ENCODE assay signal across 8 mouse cellular contexts in the genomic region with DNA sequence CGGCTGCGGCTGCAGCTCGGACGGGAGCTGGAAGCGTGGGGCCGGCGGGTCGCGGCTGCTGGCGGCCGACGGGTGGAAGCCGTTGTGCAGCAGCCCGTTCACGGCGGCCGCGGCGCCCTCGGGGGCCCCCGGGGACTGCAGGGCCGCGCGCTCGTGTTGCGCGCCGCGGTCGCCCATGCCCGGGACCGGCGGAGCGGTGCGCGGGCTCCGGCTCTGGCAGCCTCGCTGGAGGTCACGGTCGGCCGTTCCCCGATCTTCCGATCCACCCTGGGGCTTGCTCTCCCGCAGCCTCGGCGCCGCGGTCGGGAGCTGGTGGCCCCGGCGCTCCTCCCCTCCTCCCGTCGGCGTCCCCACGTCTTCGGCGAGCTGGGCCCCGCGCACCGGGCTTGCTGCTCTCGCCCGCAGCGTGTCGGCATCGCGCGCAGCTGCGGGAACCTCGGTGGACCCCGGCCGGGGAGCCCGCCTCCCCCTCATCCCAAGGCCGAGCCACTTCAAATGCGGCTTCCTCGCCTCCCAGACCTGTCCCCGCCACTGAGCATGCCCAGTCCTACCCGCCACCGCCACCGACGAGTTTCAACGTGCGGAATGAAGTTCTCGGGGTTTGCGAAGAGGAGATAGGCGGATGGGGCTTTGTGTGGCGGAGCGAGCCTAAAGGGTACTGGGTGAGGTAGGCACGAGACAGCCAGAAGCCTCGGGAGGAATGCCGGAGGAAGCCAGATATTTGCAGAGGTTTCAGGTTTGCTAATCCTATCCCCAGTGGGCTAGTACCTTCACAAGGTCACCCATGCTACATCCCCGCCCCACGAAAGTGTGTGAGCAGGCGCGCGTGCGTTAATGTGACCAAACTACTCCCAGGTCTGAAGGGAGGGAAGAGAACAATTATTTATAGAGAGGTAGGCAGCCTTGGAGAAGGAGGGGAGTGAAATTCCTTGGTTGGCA. TPM values are rescaled to one million over a fixed set of nuclear protein-coding genes. Genes with fewer than 3 reads are reported as not detected.
DNase-seq lines count a peak whose midpoint lies in the region; ATAC-seq and TF ChIP-seq lines count a peak whose summit lies in the region.

Gene Pank1, minus strand, starts transcription at position 853 of the 939 bp plus-strand sequence.

- H3K27me3 ChIP-seq in G1E (ENCODE audit: insufficient read depth, low read length), result no peaks in the 10 kb centered on the region
- no peaks in the 10 kb centered on the region for H3K27me3 ChIP-seq in lung, embryonic 16.5 days (ENCODE audit: control insufficient read depth, insufficient read depth, low read depth, low read length)

- under 1% methylated on average over 85 of the region's 96 CpGs for WGBS in lung, embryonic 16.5 days

- no peak for TF ChIP-seq CTCF in G1E (IDR thresholded peaks at IDR 0.05; ENCODE audit: low read depth, low read length)

- peak; percentile 17; the same call in 1 of the 2 replicates for ATAC-seq in G1E (ENCODE audit: extremely low read depth, insufficient number of reproducible peaks, low FRiP score, poor library complexity, severe bottlenecking)
- peak; percentile 15 to 32; a peak in 2 of 4 replicates for ATAC-seq in hematopoietic stem cell, adult 5-6 weeks (replicated peaks in 1 of 2; ENCODE audit: insufficient read depth in 1 of 2, low FRiP score in 2 of 2, low TSS enrichment in 1 of 2, low read depth in 1 of 2, poor library complexity in 2 of 2, severe bottlenecking in 2 of 2)
- ATAC-seq in lung, embryonic 16.5 days (ENCODE audit: low read depth), result peak; percentile 56

- peak within 1 kb of the TSS; percentile 91 for H3K9ac ChIP-seq in lung, embryonic 16.5 days (ENCODE audit: low read length)

- H3K4me1 ChIP-seq in G1E (ENCODE audit: insufficient read depth, low read depth, low read length), result peaks cover 47% of the 10 kb centered on the region
- H3K4me1 ChIP-seq in lung, embryonic 16.5 days (replicated peaks; ENCODE audit: control insufficient read depth, insufficient read depth, low read length), result peaks cover 14% of the 10 kb centered on the region

- peaks cover 14% of the 10 kb centered on the region for H3K36me3 ChIP-seq in G1E (replicated peaks)
- no peaks in the 10 kb centered on the region for H3K36me3 ChIP-seq in lung, embryonic 16.5 days (ENCODE audit: control insufficient read depth, insufficient read depth, low read length)

- peaks cover 14% of the 10 kb centered on the region for H3K9me3 ChIP-seq in G1E (replicated peaks)
- H3K9me3 ChIP-seq in lung, embryonic 16.5 days (ENCODE audit: control insufficient read depth, low read length), result no peaks in the 10 kb centered on the region

- peak within 1 kb of the TSS; percentile 81 for H3K4me2 ChIP-seq in lung, embryonic 16.5 days (ENCODE audit: low read depth, low read length)

- H3K27ac ChIP-seq in lung, embryonic 16.5 days (ENCODE audit: low read length), result peak within 1 kb of the TSS; percentile 98

- DNase-seq in G1E (ENCODE audit: low spot score), result peak; percentile 11
- peak; percentile 65 for DNase-seq in cerebellum, adult 11 months
- peak; percentile 58 for DNase-seq in forelimb bud, embryonic 11.5 days (ENCODE audit: low read depth, low spot score)
- peak; percentile 71 for DNase-seq in layer of hippocampus, adult 9-11 months
- peak; percentile 48 for DNase-seq in ovary, postnatal 14 days (ENCODE audit: low spot score)
- peak; percentile 73 for DNase-seq in thymus, postnatal 14 days

- H3K4me3 ChIP-seq in G1E (ENCODE audit: low read depth, low read length), result peak within 1 kb of the TSS; percentile 82
- peak within 1 kb of the TSS; percentile 76 for H3K4me3 ChIP-seq in lung, embryonic 16.5 days (ENCODE audit: low read length)

RNA-seq across cellular contexts. Expression of gene Pank1, which starts in this region (rescaled TPM):
- total RNA-seq in G1E (2014; fragmentation: Nextera tagmentation) (22.1 and 22.8 TPM in 2 replicates), G1E (2017) (15.3 and 19.9 TPM in 2 replicates)
- polyA plus RNA-seq in G1E (2012), result 1.8 and 1.9 TPM in 2 replicates
- 9.2 and 12.1 TPM in 2 replicates for total RNA-seq in hematopoietic stem cell, adult 5-6 weeks (2017)
- 7.0 and 7.5 TPM in 2 replicates for polyA plus RNA-seq in lung, embryonic 16.5 days (2015; fragmentation: Nextera tagmentation; extraction: Ambion mirVana)

Comparison
In these comparisons a context has a peak if more than half of its experiments do, and no peak if none do; other contexts are left out.
1. Peak in every context shown above with its lines: DNase-seq, ATAC-seq, H3K4me3 ChIP-seq and H3K27ac ChIP-seq.
2. DNase-seq: peak in every context shown above with its lines; median percentile 73 in thymus, postnatal 14 days; 71 in layer of hippocampus, adult 9-11 months; 65 in cerebellum, adult 11 months; 58 in forelimb bud, embryonic 11.5 days; 48 in ovary, postnatal 14 days; 11 in G1E.